Mouse (Mus musculus) small intestine, adult 2 months (tissue): ENCODE measurements at regions not wholly inside any gene's neighbourhood (a gene's known extent, or its start where the extent isn't known, plus 50 kb on each side); places are given as distances from the start of the nearest gene placed in this dataset.

ENCODE experiments used
- H3K27ac ChIP-seq: fragments of 200-500 bp; 2 replicates; pipeline ENCODE4 v1.5.1; 2012; ENCODE audit warnings: low read depth, low read length, control low read depth, inconsistent platforms; ENCODE audit not compliant: insufficient read depth
- H3K27me3 ChIP-seq: fragments of 200-500 bp; 2 replicates; pipeline ENCODE4 v1.6.1; 2012; ENCODE audit warnings: mild to moderate bottlenecking, moderate library complexity, low read length, inconsistent platforms; ENCODE audit not compliant: control insufficient read depth, insufficient read depth
- H3K36me3 ChIP-seq: fragments of 200-500 bp; 2 replicates; pipeline ENCODE4 v1.6.1; 2012; ENCODE audit warnings: mild to moderate bottlenecking, low read length, control low read depth, inconsistent platforms; ENCODE audit not compliant: control insufficient read depth, insufficient read depth
- H3K4me1 ChIP-seq: fragments of 200-500 bp; 2 replicates; pipeline ENCODE4 v1.6.1; 2012; ENCODE audit warnings: low read length, inconsistent platforms, mixed read lengths; ENCODE audit not compliant: control insufficient read depth, insufficient read depth, insufficient read length
- H3K4me3 ChIP-seq: fragments of 200-500 bp; 2 replicates; pipeline ENCODE4 v1.5.1; 2012; ENCODE audit warnings: low read depth, mild to moderate bottlenecking, control low read depth, inconsistent platforms, low read length, moderate library complexity
- CTCF ChIP-seq: fragments of 200-500 bp; IDR thresholded peaks from 2 replicates; pipeline ENCODE4 v1.5.1; 2012; ENCODE audit warnings: low read depth, mild to moderate bottlenecking, control low read depth, inconsistent platforms, low read length, moderate library complexity, mixed read lengths; ENCODE audit not compliant: insufficient replicate concordance, insufficient read length; ENCODE audit errors: extremely low read depth
- POLR2A ChIP-seq: fragments of 200-500 bp; IDR thresholded peaks from 2 replicates; pipeline ENCODE4 v1.6.1; 2012; ENCODE audit warnings: low read depth, mild to moderate bottlenecking, control low read depth, inconsistent platforms, low read length, moderate library complexity
- WGBS: fragments of 180-500 bp; shearing (Covaris S2); methylation state at CpG from one replicate; pipeline ENCODE4 v1.1.7; 2018; 5-methylcytosine and 5-hydroxymethylcytosine counted together

DNA sequence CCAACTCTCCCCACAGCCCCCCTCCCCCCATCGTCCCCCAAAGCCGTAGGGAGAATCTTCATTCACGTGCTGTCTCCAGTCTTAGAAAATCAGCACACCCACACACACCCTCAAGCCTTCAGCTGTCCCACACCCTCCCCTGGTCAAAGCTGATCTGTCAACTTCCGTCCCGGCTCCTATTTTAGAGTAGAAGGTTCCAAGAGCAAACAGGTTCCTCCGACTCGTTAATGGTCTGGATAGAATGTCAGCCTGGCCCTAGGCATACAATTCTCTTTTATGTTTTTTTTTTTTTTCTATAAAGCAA lies 123.2 kb upstream of the Med13l start:
- H3K27ac ChIP-seq = no peak overlapping the region
- H3K27me3 ChIP-seq = no peaks in the 10 kb centered on the region
- WGBS = 84% methylated on average over 7 of the region's 7 CpGs
- TF ChIP-seq CTCF (no peak), POLR2A (no peak)
- no peaks in the 10 kb centered on the region for H3K36me3 ChIP-seq
- no peaks in the 10 kb centered on the region for H3K4me1 ChIP-seq
- no peak overlapping the region for H3K4me3 ChIP-seq

DNA sequence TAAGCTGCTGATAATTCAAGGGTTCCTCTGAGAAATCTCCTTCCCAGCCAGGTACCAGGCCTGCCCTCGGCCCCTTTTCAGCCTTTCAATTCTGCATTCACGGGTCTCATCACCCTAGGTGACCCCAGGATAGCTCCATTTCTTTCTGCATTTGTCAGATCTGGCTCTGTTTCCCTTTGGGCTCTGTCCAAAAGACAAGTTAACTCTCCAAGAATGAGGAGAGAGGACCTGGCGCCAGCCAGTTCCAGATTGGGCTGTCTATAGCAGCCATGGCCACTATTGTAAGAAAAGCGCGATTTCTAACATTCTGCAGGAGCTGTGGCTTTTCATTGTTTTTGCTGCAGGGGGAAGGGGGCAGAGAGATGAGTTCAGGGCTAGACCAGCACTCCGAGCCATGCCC lies 122.5 kb upstream of the Med13l start:
- TF ChIP-seq POLR2A (no peak), CTCF (no peak)
- Histone ChIP-seq H3K36me3 (no peaks in the 10 kb centered on the region), H3K4me1 (no peaks in the 10 kb centered on the region), H3K27ac (no peak overlapping the region), H3K4me3 (no peak overlapping the region), H3K27me3 (no peaks in the 10 kb centered on the region)
- 74% methylated on average over 6 of the region's 6 CpGs for WGBS

DNA sequence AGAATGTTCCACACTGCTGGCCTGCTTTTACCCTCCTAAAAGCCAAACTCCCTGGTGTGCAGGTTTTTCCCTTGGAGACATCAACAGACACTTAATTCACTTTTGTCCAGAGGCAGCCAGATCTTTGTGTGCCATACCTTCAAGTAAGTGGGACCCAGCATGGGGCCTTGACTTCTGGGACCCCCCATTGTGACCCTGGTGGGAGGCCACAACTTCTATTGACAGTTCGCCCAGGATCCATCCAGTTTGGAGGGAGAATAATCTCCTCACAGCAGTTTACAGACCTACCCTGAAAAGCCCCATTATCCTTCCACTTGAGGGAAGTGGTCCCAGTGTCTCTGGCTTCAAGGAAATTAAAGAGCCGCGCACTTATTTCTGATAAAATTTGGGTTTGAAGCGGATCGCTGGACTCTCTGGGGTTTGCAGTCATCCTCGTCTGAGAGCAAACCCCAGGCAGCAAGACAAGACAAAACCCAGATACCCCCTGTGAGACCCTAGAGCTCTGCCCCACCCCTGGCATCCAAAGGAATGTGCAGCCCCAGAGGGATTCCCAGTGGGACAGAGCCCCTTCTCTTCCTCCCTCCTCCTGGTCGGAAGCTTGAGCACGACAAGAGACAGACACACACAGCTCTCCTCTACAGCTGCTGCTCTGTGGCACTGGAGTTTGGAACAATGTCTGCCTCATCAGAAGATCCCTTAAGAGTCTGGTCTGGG lies 115.8 kb upstream of the Med13l start:
- H3K4me1 ChIP-seq = no peaks in the 10 kb centered on the region
- TF ChIP-seq POLR2A (no peak), CTCF (no peak)
- WGBS = 81% methylated on average over 8 of the region's 8 CpGs
- no peaks in the 10 kb centered on the region for H3K36me3 ChIP-seq
- H3K27ac ChIP-seq = no peak overlapping the region
- H3K4me3 ChIP-seq = no peak overlapping the region
- no peaks in the 10 kb centered on the region for H3K27me3 ChIP-seq

DNA sequence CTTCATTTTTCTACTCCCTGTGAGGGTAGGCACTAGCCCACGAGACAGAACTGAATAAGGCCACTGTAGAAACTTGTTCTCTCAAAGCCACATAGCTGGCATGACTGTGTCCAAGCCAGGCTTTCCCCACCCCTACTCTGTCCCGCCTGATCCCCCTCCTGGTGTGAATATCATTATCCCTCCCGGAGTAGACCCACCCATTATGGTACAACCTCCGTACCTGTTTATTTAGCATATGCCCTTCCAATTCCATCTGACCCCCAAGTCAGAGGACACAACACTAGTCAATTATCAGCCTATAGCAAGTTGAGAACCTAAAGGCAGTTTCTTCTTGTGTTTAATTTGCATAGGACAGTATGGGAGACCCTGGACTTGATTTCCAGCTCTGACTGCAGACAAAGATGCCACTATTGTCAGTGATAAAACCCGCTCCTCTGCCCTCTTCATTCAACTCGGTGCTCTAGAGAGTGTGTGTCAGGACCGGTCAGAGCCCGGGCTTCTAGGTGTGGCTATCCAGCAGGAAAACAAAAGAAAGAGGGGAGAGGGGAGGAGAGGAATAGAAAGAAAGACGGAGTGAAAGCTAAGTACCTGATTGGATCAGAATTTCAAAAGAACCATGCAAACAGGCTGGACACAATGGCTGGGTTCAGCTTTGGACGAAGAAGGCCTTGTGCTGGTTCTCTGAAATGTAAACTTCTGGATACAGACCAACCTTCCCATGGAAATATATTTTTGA lies 115.1 kb upstream of the Med13l start:
- Histone ChIP-seq H3K4me3 (no peak overlapping the region), H3K27me3 (no peaks in the 10 kb centered on the region), H3K27ac (no peak overlapping the region), H3K36me3 (no peaks in the 10 kb centered on the region), H3K4me1 (no peaks in the 10 kb centered on the region)
- WGBS = 76% methylated on average over 10 of the region's 10 CpGs
- TF ChIP-seq CTCF (no peak), POLR2A (no peak)

DNA sequence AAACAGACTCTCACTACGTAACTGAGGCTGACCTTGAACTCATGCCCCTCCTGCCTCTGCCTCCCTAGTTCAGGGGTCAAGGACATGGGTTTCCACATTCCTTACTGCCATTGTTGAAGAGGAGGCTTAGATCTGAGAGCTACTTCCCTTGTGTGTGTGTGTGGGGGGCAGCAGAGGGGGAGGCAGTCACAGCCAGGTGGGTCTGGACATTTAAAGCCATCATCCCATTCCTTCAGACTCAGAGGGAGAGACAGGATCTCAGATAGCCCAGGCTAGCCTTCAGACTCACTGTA lies 114.5 kb upstream of the Med13l start:
- WGBS = 86% methylated on average over 1 of the region's 1 CpGs

DNA sequence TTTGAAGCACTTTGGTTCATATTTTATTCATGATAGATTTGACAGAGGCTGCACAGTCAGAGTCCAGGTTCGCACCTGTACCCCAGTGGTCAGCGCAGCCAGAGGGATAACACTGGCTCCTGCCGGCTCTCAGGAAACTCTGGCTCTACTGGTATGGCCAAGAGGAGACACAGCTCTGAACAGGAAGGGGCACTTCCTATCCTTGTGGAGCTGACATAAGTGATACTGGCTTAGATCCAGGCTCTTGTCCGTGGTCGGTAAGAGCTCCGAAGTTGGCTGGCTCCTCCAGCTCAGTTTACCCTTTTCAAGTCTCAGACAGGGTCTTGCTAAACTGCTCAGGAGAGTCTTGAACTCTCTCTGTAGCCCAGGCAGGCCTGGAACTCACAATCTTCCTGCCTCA lies 113.6 kb upstream of the Med13l start:
- no peak overlapping the region for H3K27ac ChIP-seq
- H3K4me3 ChIP-seq = no peak overlapping the region
- H3K4me1 ChIP-seq = no peaks in the 10 kb centered on the region
- no peaks in the 10 kb centered on the region for H3K36me3 ChIP-seq
- H3K27me3 ChIP-seq = no peaks in the 10 kb centered on the region
- TF ChIP-seq CTCF (no peak), POLR2A (no peak)
- WGBS = 76% methylated on average over 6 of the region's 6 CpGs

More for the DNA sequence above, 114.5 kb upstream of the Med13l start:
- H3K27ac ChIP-seq = no peak overlapping the region
- no peak for TF ChIP-seq CTCF
- no peak for TF ChIP-seq POLR2A
- no peaks in the 10 kb centered on the region for H3K36me3 ChIP-seq
- no peaks in the 10 kb centered on the region for H3K27me3 ChIP-seq
- H3K4me3 ChIP-seq = no peak overlapping the region
- no peaks in the 10 kb centered on the region for H3K4me1 ChIP-seq

DNA sequence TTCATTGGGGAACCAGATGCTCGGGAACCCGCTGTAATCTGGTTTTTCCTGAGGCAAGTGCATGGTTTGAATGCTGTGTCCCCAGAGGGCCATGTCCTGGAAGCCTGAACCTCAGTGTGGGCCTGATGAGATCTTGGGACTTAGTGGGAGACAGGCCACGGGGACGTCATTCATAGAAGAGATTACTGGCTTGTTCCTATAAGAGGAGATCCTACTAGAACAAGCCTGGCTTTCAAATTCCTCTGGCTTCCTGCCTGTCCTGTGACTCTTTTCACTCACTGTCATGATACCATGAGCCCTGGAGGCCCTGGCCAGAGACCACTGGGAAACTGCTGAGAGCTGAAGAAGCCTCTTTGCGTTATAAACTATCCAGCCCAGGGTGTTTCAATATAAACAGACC lies 113.1 kb upstream of the Med13l start:
- WGBS = 89% methylated on average over 5 of the region's 5 CpGs
- no peak overlapping the region for H3K27ac ChIP-seq
- H3K4me1 ChIP-seq = peaks cover 4% of the 10 kb centered on the region; the same call in 1 of the 2 replicates
- H3K4me3 ChIP-seq = no peak overlapping the region
- TF ChIP-seq POLR2A (no peak), CTCF (no peak)
- no peaks in the 10 kb centered on the region for H3K36me3 ChIP-seq
- no peaks in the 10 kb centered on the region for H3K27me3 ChIP-seq
